Mouse (Mus musculus): Measurements from ENCODE around the gene Micu1.

DNA sequence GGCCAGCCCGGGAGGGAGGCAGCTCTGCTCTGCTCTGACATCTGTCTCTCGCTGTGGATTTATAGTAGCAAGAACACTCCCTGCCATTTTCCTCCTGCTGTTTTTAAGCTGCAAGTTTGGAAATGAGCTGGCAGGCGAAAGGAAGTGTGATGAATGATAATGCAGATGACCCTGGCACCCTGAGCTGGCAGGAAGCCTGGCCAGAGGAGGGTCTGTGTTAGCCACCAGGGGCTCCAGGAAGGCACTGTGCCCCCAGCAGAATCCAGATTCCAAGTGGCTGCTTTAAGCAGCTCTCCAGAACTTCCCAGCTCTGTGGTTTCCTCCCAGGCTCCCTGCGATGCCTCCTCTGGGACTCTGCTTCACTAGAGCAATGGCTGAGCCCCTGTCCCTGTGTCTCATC, 161.3 kb downstream of the Micu1 start:
- TF ChIP-seq CTCF (IDR thresholded peaks at IDR 0.05; ENCODE audit: low read depth, low read length) = no peak
- no peak for TF ChIP-seq EP300 (IDR thresholded peaks at IDR 0.05; ENCODE audit: insufficient read depth, low read depth, low read length)
- TF ChIP-seq POLR2A (IDR thresholded peaks at IDR 0.05; ENCODE audit: insufficient read depth, low read length) = no peak

Measured in ES-Bruce4 (cell line).